Mouse (Mus musculus) splenic B cell, adult 2 months (primary cell): ENCODE results near the gene Hist1h4a.

Experiments
- DNase-seq: peaks from one replicate; pipeline ENCODE4 v3.0.0-alpha.2; 2011; ENCODE audit warnings: low read depth, low spot score
- H3K27me3 ChIP-seq: 2 replicates; pipeline ENCODE4 v1.6.1; 2012; ENCODE audit warnings: mild to moderate bottlenecking, low read length, moderate library complexity, mixed read lengths; ENCODE audit not compliant: control insufficient read depth, poor library complexity, insufficient read depth, severe bottlenecking
- H3K36me3 ChIP-seq: 2 replicates; pipeline ENCODE4 v1.6.1; 2012; ENCODE audit warnings: mild to moderate bottlenecking, low read length, moderate library complexity, mixed read lengths; ENCODE audit not compliant: control insufficient read depth, poor library complexity, insufficient read depth, severe bottlenecking

Gene Hist1h4a

DNA sequence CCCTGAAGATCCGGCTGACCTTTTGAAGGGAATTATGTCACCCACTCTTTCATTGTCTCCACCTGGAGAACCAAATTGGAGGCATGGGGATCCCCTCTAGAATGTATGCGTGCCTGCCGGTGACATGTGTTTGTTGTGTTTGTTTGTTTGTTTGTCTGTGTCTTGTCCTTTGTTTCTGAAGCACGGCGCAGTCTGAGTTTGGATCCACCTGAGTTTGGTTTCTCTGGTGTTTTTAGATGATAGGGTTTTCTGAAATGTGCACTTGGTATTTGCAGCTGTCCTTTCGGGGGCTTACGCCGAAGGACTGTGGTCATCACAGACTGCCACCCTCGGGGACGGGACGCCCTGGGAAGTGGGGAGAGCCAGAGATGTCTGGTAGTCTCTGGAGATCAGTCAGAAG lies 43.9 kb downstream of the Hist1h4a start:
- no peak for DNase-seq

DNA sequence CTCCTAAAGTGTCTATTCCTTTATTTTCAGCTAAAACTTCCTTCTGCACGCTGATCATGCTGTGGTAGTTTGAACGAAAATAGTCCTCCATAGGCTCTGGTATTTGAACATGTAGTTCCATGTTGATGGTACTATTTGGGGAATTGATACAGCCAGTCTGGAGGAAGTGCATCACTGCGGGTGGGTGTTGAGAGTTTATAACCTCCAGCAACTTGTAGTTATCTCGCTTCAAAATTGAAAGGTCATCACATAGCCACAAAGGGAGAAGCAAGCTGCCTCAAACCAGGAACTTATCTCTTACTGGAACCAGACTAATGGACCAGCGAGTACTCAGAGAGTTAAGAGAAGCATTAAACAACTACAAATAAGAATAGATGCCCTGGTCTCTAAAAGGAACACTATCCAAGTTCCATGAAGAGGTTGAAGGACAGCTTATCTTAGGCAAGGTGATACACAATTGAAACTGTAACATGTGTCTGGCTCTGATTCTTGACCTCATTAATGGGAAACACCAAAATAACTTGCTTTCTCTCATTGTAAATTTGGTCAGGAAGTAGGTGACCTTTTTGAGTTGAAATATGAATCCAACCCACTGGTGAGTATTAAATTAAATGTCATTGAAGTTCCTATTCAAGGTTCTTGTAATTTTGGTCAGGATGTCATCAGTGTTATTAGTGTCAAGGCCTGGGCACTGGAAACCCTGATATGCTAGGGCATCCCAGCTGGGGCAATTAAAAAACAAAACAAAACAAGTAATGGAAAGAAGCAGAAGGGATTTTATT lies 44.6 kb downstream of the Hist1h4a start:
- Histone ChIP-seq H3K27me3 (no peaks in the 10 kb centered on the region), H3K36me3 (no peaks in the 10 kb centered on the region)
- DNase-seq: no peak

More for the DNA sequence above, 43.9 kb downstream of the Hist1h4a start:
- Histone ChIP-seq H3K27me3 (no peaks in the 10 kb centered on the region), H3K36me3 (no peaks in the 10 kb centered on the region)
